Mouse (Mus musculus): ENCODE data around the gene Gm8068.
"Not testable (repeated sequence)": the region's sequence is repeated elsewhere in the genome, so short reads cannot be mapped to it uniquely, and the experiment has no call there.

The Gm8068 gene

GRCm38 (mm10) chr14:41701785-41702184, at the start of gene Gm8068:
Gene Gm8068, minus strand, starts transcription at chr14:41701885.
- DNase-seq, result not testable (repeated sequence)

DNA sequence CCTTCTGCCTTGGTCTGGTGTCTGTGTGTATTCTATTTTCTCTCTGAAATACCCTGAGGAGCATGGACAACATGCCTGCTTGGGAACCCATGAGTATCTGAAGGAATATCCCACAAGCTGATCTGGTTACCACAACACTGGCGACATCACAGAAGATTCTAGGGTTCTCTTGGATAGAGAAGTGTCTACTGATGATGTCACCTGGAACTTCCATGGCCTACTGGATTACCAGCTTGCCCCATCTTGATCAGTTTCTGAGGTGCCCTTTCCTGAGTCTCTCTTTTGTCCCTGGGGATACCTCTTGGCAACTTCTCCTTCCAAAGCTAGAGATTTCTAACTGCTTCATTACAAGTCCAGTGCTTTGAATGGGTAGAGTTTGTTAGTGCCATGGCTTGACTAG, 48.8 kb upstream of the Gm8068 start, which contains the start of gene Gm7929:
Gm7929 (minus strand) TSS at position 101 of the 400 bp plus-strand sequence.
- not testable (repeated sequence) for DNase-seq

GRCm38 (mm10) chr14:41723437-41723836, 21.8 kb upstream of the Gm8068 start:
- DNase-seq, result not testable (repeated sequence)

- not testable (repeated sequence) for DNase-seq
Measured at GRCm38 (mm10) chr14:41717180-41717579, 15.5 kb upstream of the Gm8068 start.

DNA sequence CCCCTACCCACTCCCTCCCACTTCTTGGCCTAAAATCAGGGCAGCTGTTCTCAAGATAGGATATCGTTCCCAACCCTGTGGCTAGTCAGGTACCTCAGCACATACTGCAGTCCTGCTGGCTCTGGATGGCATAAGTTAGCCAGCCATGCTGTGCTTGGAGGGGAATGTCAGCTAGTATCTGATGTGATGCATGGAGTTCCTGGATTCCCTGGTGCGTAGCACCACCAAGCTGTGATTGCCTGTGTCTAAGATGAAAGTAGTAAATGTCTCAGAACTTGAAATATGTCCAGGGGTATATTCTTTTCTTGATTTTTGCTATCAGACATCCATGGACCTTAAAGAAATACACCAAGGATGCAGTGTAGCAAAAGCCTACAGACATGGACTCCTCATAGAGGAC, 53.5 kb downstream of the Gm8068 start:
- not testable (repeated sequence) for DNase-seq

Measured in B cell, adult 2 months (primary cell).